Mouse (Mus musculus) midbrain, embryonic 11.5 days (tissue): ENCODE measurements around the gene Hfm1. TPM values are rescaled to one million over a fixed set of nuclear protein-coding genes. Genes with fewer than 3 reads are reported as not detected.

ENCODE experiments used
- ATAC-seq: fragments of 200-750 bp; cut with Nextera tagmentation; 2 replicates; pipeline ENCODE4 v1.8.0; 2017; ENCODE audit warnings: moderate TSS enrichment, moderate library complexity; ENCODE audit not compliant: low FRiP score
- DNase-seq: peaks from one replicate; pipeline ENCODE4 v3.0.0; 2015; ENCODE audit warnings: low spot score; ENCODE audit errors: missing footprints
- H3K27ac ChIP-seq: fragments of 300-500 bp; sonication (generic); 2 replicates; pipeline ENCODE4 v1.5.1; 2014; ENCODE audit warnings: low read depth, low read length
- H3K27me3 ChIP-seq: fragments of 300-500 bp; sonication (generic); 2 replicates; pipeline ENCODE4 v1.6.1; 2014; ENCODE audit warnings: mild to moderate bottlenecking, low read length, moderate library complexity, mixed read lengths; ENCODE audit not compliant: control insufficient read depth, insufficient read depth
- H3K36me3 ChIP-seq: fragments of 300-500 bp; sonication (generic); 2 replicates; pipeline ENCODE4 v1.6.1; 2014; ENCODE audit warnings: mild to moderate bottlenecking, low read length, moderate library complexity, mixed read lengths; ENCODE audit not compliant: control insufficient read depth, insufficient read depth
- H3K4me1 ChIP-seq: fragments of 300-500 bp; sonication (generic); 2 replicates; pipeline ENCODE4 v1.6.1; 2014; ENCODE audit warnings: low read length; ENCODE audit not compliant: control insufficient read depth, insufficient read depth
- H3K4me2 ChIP-seq: fragments of 300-500 bp; sonication (generic); 2 replicates; pipeline ENCODE4 v1.6.1; 2014; ENCODE audit warnings: mild to moderate bottlenecking, moderate library complexity
- H3K4me3 ChIP-seq: fragments of 300-500 bp; sonication (generic); 2 replicates; pipeline ENCODE4 v1.5.1; 2014; ENCODE audit warnings: low read depth, low read length
- H3K9ac ChIP-seq: fragments of 300-500 bp; sonication (generic); 2 replicates; pipeline ENCODE4 v1.6.1; 2014; ENCODE audit warnings: low read length
- H3K9me3 ChIP-seq: fragments of 300-500 bp; sonication (generic); 2 replicates; pipeline ENCODE4 v1.6.1; 2016; ENCODE audit warnings: low read length; ENCODE audit not compliant: control insufficient read depth
- WGBS: fragments of 180-500 bp; shearing (Covaris S2); extraction: QIAGEN DNeasy Blood & Tissue Kit; methylation state at CpG from one replicate; pipeline ENCODE4 v1.1.7; 2014; 5-methylcytosine and 5-hydroxymethylcytosine counted together
- polyA plus RNA-seq: library from polyadenylated mRNA; unstranded; fragments of >200 nt; fragmentation: Nextera tagmentation; extraction: Ambion mirVana; gene quantifications from 2 replicates; pipeline ENCODE4 v1.2.1, GENCODE M21; 2014

Hfm1 gene
- polyA plus RNA-seq, 1 experiment from 2014 or later: 5.4 TPM

GRCm38 (mm10) chr5:106956467-106956866 is 30.3 kb upstream of the Hfm1 start:
- Histone ChIP-seq H3K27me3 (no peaks in the 10 kb centered on the region), H3K4me3 (no peak overlapping the region), H3K9me3 (peaks cover 3% of the 10 kb centered on the region; the same call in 1 of the 2 replicates), H3K4me2 (no peak overlapping the region), H3K27ac (no peak overlapping the region), H3K4me1 (no peaks in the 10 kb centered on the region), H3K9ac (no peak overlapping the region), H3K36me3 (no peaks in the 10 kb centered on the region)
- DNase-seq (no peak), ATAC-seq (no peak)
- 77% methylated on average over 3 of the region's 3 CpGs for whole genome bisulfite sequencing

GRCm38 (mm10) chr5:106948683-106949082 is 22.6 kb upstream of the Hfm1 start:
- no peaks in the 10 kb centered on the region for H3K4me1 ChIP-seq
- no peak overlapping the region for H3K9ac ChIP-seq
- DNase-seq (no peak), ATAC-seq (no peak)
- no peaks in the 10 kb centered on the region for H3K9me3 ChIP-seq
- no peak overlapping the region for H3K4me2 ChIP-seq
- H3K27ac ChIP-seq: no peak overlapping the region
- no peaks in the 10 kb centered on the region for H3K27me3 ChIP-seq
- H3K4me3 ChIP-seq: no peak overlapping the region
- no peaks in the 10 kb centered on the region for H3K36me3 ChIP-seq
- 83% methylated on average over 6 of the region's 6 CpGs for WGBS

GRCm38 (mm10) chr5:106946342-106946741 is 20.2 kb upstream of the Hfm1 start:
- DNase-seq (no peak), ATAC-seq (no peak)
- Histone ChIP-seq H3K4me1 (no peaks in the 10 kb centered on the region), H3K27me3 (no peaks in the 10 kb centered on the region), H3K9ac (no peak overlapping the region), H3K9me3 (no peaks in the 10 kb centered on the region), H3K4me3 (no peak overlapping the region), H3K36me3 (no peaks in the 10 kb centered on the region), H3K27ac (no peak overlapping the region), H3K4me2 (no peak overlapping the region)
- WGBS: 85% methylated on average over 4 of the region's 4 CpGs

- H3K9ac ChIP-seq: no peak overlapping the region
- H3K4me1 ChIP-seq: peaks cover 2% of the 10 kb centered on the region; the same call in 1 of the 2 replicates
- H3K4me2 ChIP-seq: no peak overlapping the region
- no peak for ATAC-seq
- H3K27me3 ChIP-seq: no peaks in the 10 kb centered on the region
- no peaks in the 10 kb centered on the region for H3K9me3 ChIP-seq
- no peak for DNase-seq
- no peaks in the 10 kb centered on the region for H3K36me3 ChIP-seq
- 76% methylated on average over 4 of the region's 4 CpGs for WGBS
- no peak overlapping the region for H3K4me3 ChIP-seq
- no peak overlapping the region for H3K27ac ChIP-seq
Observed at GRCm38 (mm10) chr5:106927996-106928395, 1.9 kb upstream of the Hfm1 start.

GRCm38 (mm10) chr5:106926369-106926686 is 207 bp upstream of the Hfm1 start:
- H3K4me1 ChIP-seq: peaks cover 2% of the 10 kb centered on the region; the same call in 1 of the 2 replicates
- peak overlapping the region; percentile 54 for H3K4me2 ChIP-seq
- DNase-seq: no peak
- no peaks in the 10 kb centered on the region for H3K27me3 ChIP-seq
- H3K9ac ChIP-seq: peak overlapping the region; percentile 76
- H3K36me3 ChIP-seq: no peaks in the 10 kb centered on the region
- H3K27ac ChIP-seq: peak overlapping the region; percentile 50; the same call in 1 of the 2 replicates
- WGBS: 30% methylated on average over 4 of the region's 4 CpGs
- no peaks in the 10 kb centered on the region for H3K9me3 ChIP-seq
- peak overlapping the region; percentile 67 for H3K4me3 ChIP-seq
- ATAC-seq: no peak

- ATAC-seq (no peak), DNase-seq (no peak)
- no peaks in the 10 kb centered on the region for H3K9me3 ChIP-seq
- H3K36me3 ChIP-seq: no peaks in the 10 kb centered on the region; the same call in 1 of the 2 replicates
- H3K4me1 ChIP-seq: no peaks in the 10 kb centered on the region
- H3K4me3 ChIP-seq: no peak overlapping the region
- no peaks in the 10 kb centered on the region for H3K27me3 ChIP-seq
- H3K9ac ChIP-seq: no peak overlapping the region
- H3K4me2 ChIP-seq: no peak overlapping the region
- no peak overlapping the region for H3K27ac ChIP-seq
Observed at GRCm38 (mm10) chr5:106919315-106919714, 6.8 kb downstream of the Hfm1 start.

- Histone ChIP-seq H3K27ac (no peak overlapping the region), H3K4me3 (no peak overlapping the region), H3K4me1 (no peaks in the 10 kb centered on the region), H3K9ac (no peak overlapping the region), H3K9me3 (no peaks in the 10 kb centered on the region), H3K36me3 (no peaks in the 10 kb centered on the region), H3K4me2 (no peak overlapping the region), H3K27me3 (no peaks in the 10 kb centered on the region)
- no peak for ATAC-seq
- WGBS: 77% methylated on average over 2 of the region's 2 CpGs
- no peak for DNase-seq
Observed at GRCm38 (mm10) chr5:106896879-106897278, 29.2 kb downstream of the Hfm1 start.

GRCm38 (mm10) chr5:106891773-106892172 is 34.3 kb downstream of the Hfm1 start:
- Histone ChIP-seq H3K4me2 (no peak overlapping the region), H3K4me1 (no peaks in the 10 kb centered on the region), H3K36me3 (no peaks in the 10 kb centered on the region), H3K4me3 (no peak overlapping the region), H3K27me3 (no peaks in the 10 kb centered on the region), H3K9ac (no peak overlapping the region), H3K27ac (no peak overlapping the region), H3K9me3 (no peaks in the 10 kb centered on the region)
- 35% methylated on average over 5 of the region's 5 CpGs for WGBS
- no peak for ATAC-seq
- no peak for DNase-seq

- DNase-seq (no peak), ATAC-seq (no peak)
- Histone ChIP-seq H3K9me3 (no peaks in the 10 kb centered on the region), H3K27ac (no peak overlapping the region), H3K9ac (no peak overlapping the region), H3K36me3 (no peaks in the 10 kb centered on the region), H3K27me3 (no peaks in the 10 kb centered on the region), H3K4me2 (no peak overlapping the region), H3K4me3 (no peak overlapping the region), H3K4me1 (no peaks in the 10 kb centered on the region)
- whole genome bisulfite sequencing: 79% methylated on average over 1 of the region's 1 CpGs
Observed at GRCm38 (mm10) chr5:106887303-106888071, 38.6 kb downstream of the Hfm1 start.
